Comparison of ENCODE assay signal across 18 mouse cellular contexts in genomic region chr19:23298917-23299316, GRCm38 (mm10). TPM values are rescaled to one million over a fixed set of nuclear protein-coding genes. Genes with fewer than 3 reads are reported as not detected.
A peak's percentile ranks its signal among the peaks of the same experiment; 100 is the strongest.
DNase-seq lines count a peak whose midpoint lies in the region; ATAC-seq and TF ChIP-seq lines count a peak whose summit lies in the region.
"Had no signal": no experiment of that assay in that cellular context is flagged by ENCODE, and none has a peak within 500 bp of the region (broad histone marks: within the 10 kb centered on the region; RNA-seq: fewer than 3 reads in every experiment).

No protein-coding gene starts in this region.

- no peak overlapping the region for H3K9ac ChIP-seq in kidney, postnatal 0 days (ENCODE audit: low read depth, low read length)
- H3K9ac ChIP-seq: hindbrain, embryonic 15.5 days; midbrain, embryonic 13.5 days had no signal

- TF ChIP-seq CTCF in cerebellum, adult 2 months (IDR thresholded peaks at IDR 0.05; ENCODE audit: borderline replicate concordance, insufficient read depth, low read depth, low read length), result peak; percentile 20; the same call in 1 of the 2 replicates
- peak; percentile 51 for TF ChIP-seq CTCF in kidney, postnatal 0 days (IDR thresholded peaks at IDR 0.05; ENCODE audit: low read depth)

- ATAC-seq in kidney, postnatal 0 days (replicated peaks; ENCODE audit: low FRiP score, low read depth), result no peak
- ATAC-seq: midbrain, embryonic 13.5 days had no signal

- H3K27me3 ChIP-seq in cerebellum, adult 2 months (ENCODE audit: control insufficient read depth, insufficient read depth, low read length), result no peaks in the 10 kb centered on the region
- H3K27me3 ChIP-seq in kidney, postnatal 0 days (ENCODE audit: insufficient read depth, low read length), result no peaks in the 10 kb centered on the region
- H3K27me3 ChIP-seq: hindbrain, embryonic 15.5 days; midbrain, embryonic 13.5 days had no signal

- TF ChIP-seq POLR2A in cerebellum, adult 2 months (IDR thresholded peaks at IDR 0.05; ENCODE audit: borderline replicate concordance, insufficient read depth, low read length), result no peak

- no peak overlapping the region for H3K4me3 ChIP-seq in cerebellum, adult 2 months (replicated peaks; ENCODE audit: insufficient read depth, low read depth, low read length)
- no peak overlapping the region for H3K4me3 ChIP-seq in kidney, postnatal 0 days (replicated peaks; ENCODE audit: low read depth, low read length)
- H3K4me3 ChIP-seq: forebrain, embryonic 10.5 days; hindbrain, embryonic 15.5 days; midbrain, embryonic 13.5 days had no signal

- no peak for DNase-seq in cerebellum, adult 2 months
- DNase-seq in cerebellum, adult 9-11 months, result no peak
- DNase-seq in kidney, postnatal 0 days (ENCODE audit: low spot score), result peak; percentile 16
- DNase-seq in kidney, postnatal 36 days, result no peak
- DNase-seq in 3T3-L1 (ENCODE audit: low read depth, low spot score), result peak; percentile 43
- peak; percentile 26 for DNase-seq in induced T-regulatory cell, adult 2 months (ENCODE audit: low read depth)
- no peak for DNase-seq in adrenal gland, postnatal 14 days
- DNase-seq: adrenal gland, adult 2 months; cerebellum, postnatal 25 days; gastrocnemius, postnatal 10 days; heart, adult 11 months; heart, postnatal 36 days; kidney, adult 18-20 months; kidney, postnatal 14 days had no signal

- H3K36me3 ChIP-seq in kidney, postnatal 0 days (ENCODE audit: insufficient read depth, low read length), result no peaks in the 10 kb centered on the region
- H3K36me3 ChIP-seq: forebrain, embryonic 10.5 days; hindbrain, embryonic 15.5 days; midbrain, embryonic 13.5 days had no signal

- 73% methylated on average over 1 of the region's 1 CpGs for WGBS in cerebellum, adult 2 months
- WGBS in kidney, postnatal 0 days, result 83% methylated on average over 1 of the region's 1 CpGs

- no peaks in the 10 kb centered on the region for H3K4me1 ChIP-seq in cerebellum, adult 2 months (ENCODE audit: control insufficient read depth, insufficient read depth, low read length)
- H3K4me1 ChIP-seq in kidney, postnatal 0 days (replicated peaks; ENCODE audit: insufficient read depth, low read length), result no peaks in the 10 kb centered on the region
- H3K4me1 ChIP-seq: forebrain, embryonic 10.5 days; hindbrain, embryonic 15.5 days; midbrain, embryonic 13.5 days had no signal

- no peak overlapping the region for H3K27ac ChIP-seq in cerebellum, adult 2 months (ENCODE audit: insufficient read depth, low read length)
- H3K27ac ChIP-seq in kidney, postnatal 0 days, result no peak overlapping the region
- H3K27ac ChIP-seq: forebrain, embryonic 10.5 days; hindbrain, embryonic 15.5 days; midbrain, embryonic 13.5 days had no signal

- no peak overlapping the region for H3K4me2 ChIP-seq in kidney, postnatal 0 days (ENCODE audit: low read length)
- H3K4me2 ChIP-seq: hindbrain, embryonic 15.5 days; liver, embryonic 11.5 days; midbrain, embryonic 13.5 days had no signal

- H3K9me3 ChIP-seq in kidney, postnatal 0 days (replicated peaks; ENCODE audit: low read length), result no peaks in the 10 kb centered on the region
- H3K9me3 ChIP-seq: forebrain, embryonic 10.5 days; hindbrain, embryonic 15.5 days; midbrain, embryonic 13.5 days had no signal

RNA-seq across cellular contexts. Expression of gene Smc5, which starts 25.2 kb away (rescaled TPM):
- 29.7 and 32.7 TPM in 2 replicates for polyA plus RNA-seq in cerebellum, adult 2 months (2012; rRNA removed)
- polyA plus RNA-seq in kidney, postnatal 0 days (2015; fragmentation: Nextera tagmentation; extraction: Ambion mirVana), result 16.2 and 18.2 TPM in 2 replicates
- 27.8 and 33.2 TPM in 2 replicates for total RNA-seq in adrenal gland, postnatal 14 days (2021)

Comparison
In these comparisons a context has a peak if more than half of its experiments do, and no peak if none do; other contexts are left out.
1. DNase-seq: peak in kidney, postnatal 0 days (single experiment), 3T3-L1 (single experiment) and induced T-regulatory cell, adult 2 months (single experiment); none in cerebellum, adult 2 months (0 of 2), cerebellum, adult 9-11 months (single experiment), kidney, postnatal 36 days (0 of 2) and adrenal gland, postnatal 14 days (single experiment).